Mouse (Mus musculus) layer of hippocampus, postnatal 25 days (tissue): ENCODE results near the gene Slfn8. TPM values are rescaled to one million over a fixed set of nuclear protein-coding genes. Genes with fewer than 3 reads are reported as not detected.
"Not testable (repeated sequence)": the region's sequence is repeated elsewhere in the genome, so short reads cannot be mapped to it uniquely, and the experiment has no call there.

Experiments used
- DNase-seq, 2 experiments: peaks; one replicate each; pipeline ENCODE4 v3.0.0; 2022; ENCODE audit warnings: mixed read lengths in 2 of 2, low spot score in 1 of 2; ENCODE audit errors: extremely low spot score in 1 of 2
- total RNA-seq, 2 experiments: library from RNA; stranded (reverse); gene quantifications; 2 replicates each; pipeline ENCODE4 v1.2.3; 2021

Gene Slfn8
- total RNA-seq = under 1 TPM; 0.20 to 0.40 TPM

GRCm38 (mm10) chr11:83020621-83021020 lies at the start of gene Slfn8:
TSS of gene Slfn8 (minus strand) at chr11:83020810.
- no peak for DNase-seq

GRCm38 (mm10) chr11:83067982-83068694 lies 47.5 kb upstream of the Slfn8 start:
- no peak for DNase-seq

GRCm38 (mm10) chr11:83066640-83067531 lies 46.3 kb upstream of the Slfn8 start:
- no peak for DNase-seq

GRCm38 (mm10) chr11:83065441-83066344 lies 45.1 kb upstream of the Slfn8 start:
- no peak for DNase-seq

GRCm38 (mm10) chr11:83064946-83065345 lies 44.3 kb upstream of the Slfn8 start, which contains the start of gene Slfn2:
TSS of gene Slfn2 (plus strand) at chr11:83065112.
- DNase-seq = no peak

- no peak for DNase-seq
Measured at GRCm38 (mm10) chr11:83063941-83064349, 43.3 kb upstream of the Slfn8 start.

- DNase-seq = no peak
Measured at GRCm38 (mm10) chr11:83063126-83063525, 42.5 kb upstream of the Slfn8 start.

GRCm38 (mm10) chr11:83061806-83062205 lies 41.2 kb upstream of the Slfn8 start:
- no peak for DNase-seq

- DNase-seq = no peak
Measured at GRCm38 (mm10) chr11:83060412-83061020, 39.9 kb upstream of the Slfn8 start.

GRCm38 (mm10) chr11:83057863-83058262 lies 37.3 kb upstream of the Slfn8 start:
- peak in 1 of 2 experiments; percentile 58 for DNase-seq

- DNase-seq = no peak
Measured at GRCm38 (mm10) chr11:83045642-83046041, 25.0 kb upstream of the Slfn8 start.

- no peak for DNase-seq
Measured at GRCm38 (mm10) chr11:83043891-83044290, 23.3 kb upstream of the Slfn8 start.

- DNase-seq = no peak
Measured at GRCm38 (mm10) chr11:83041000-83041399, 20.4 kb upstream of the Slfn8 start.

GRCm38 (mm10) chr11:83040325-83040724 lies 19.7 kb upstream of the Slfn8 start:
- DNase-seq = no peak

GRCm38 (mm10) chr11:83039796-83040195 lies 19.2 kb upstream of the Slfn8 start:
- no peak for DNase-seq

GRCm38 (mm10) chr11:83039156-83039555 lies 18.5 kb upstream of the Slfn8 start:
- DNase-seq = no peak

GRCm38 (mm10) chr11:83038686-83039085 lies 18.1 kb upstream of the Slfn8 start:
- DNase-seq = not testable (repeated sequence)

- not testable (repeated sequence) for DNase-seq
Measured at GRCm38 (mm10) chr11:83019561-83020519, 770 bp downstream of the Slfn8 start.

- no peak for DNase-seq
Measured at GRCm38 (mm10) chr11:83016093-83016492, 4.5 kb downstream of the Slfn8 start.
